Mouse (Mus musculus): ENCODE results near the gene Slc4a1. TPM values are rescaled to one million over a fixed set of nuclear protein-coding genes. Genes with fewer than 3 reads are reported as not detected.

The Slc4a1 gene
- total and polyA plus RNA-seq, 3 experiments, result 0.42 to 10.3 (median 4.4) TPM

DNA sequence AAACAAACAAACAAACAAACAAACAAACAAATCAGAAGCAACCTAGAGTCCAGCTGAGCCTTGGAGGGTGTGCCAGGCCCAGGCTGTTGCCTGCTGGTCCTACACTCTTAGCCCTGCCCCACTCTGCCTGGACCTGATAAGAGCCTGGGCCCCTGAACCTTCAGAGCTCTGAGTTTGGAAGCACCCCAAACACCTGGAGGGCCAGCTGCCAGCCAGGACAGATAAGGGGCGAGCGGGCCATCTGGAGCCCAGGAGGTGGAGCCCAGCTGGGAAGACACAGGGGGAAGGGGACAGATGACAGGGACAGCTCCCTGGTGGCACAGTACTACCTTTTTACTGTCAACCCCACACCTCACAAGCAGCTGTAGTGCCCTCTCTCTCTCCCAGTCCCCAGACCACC is 2.4 kb downstream of the Slc4a1 start:
- intact Hi-C loops (cut with DNase I), result no loop called here
- WGBS, result 19% methylated on average over 2 of the region's 2 CpGs
- TF ChIP-seq POLR2A (IDR thresholded peaks at IDR 0.05; ENCODE audit: insufficient read depth, low read depth, low read length), result no peak
- no peak for TF ChIP-seq CTCF (IDR thresholded peaks at IDR 0.05)
- TF ChIP-seq EP300 (IDR thresholded peaks at IDR 0.05; ENCODE audit: insufficient read depth, low read depth, low read length), result no peak
- no peak overlapping the region for H3K9ac ChIP-seq (ENCODE audit: low read depth, low read length)
- DNase-seq, result no peak
- no peaks in the 10 kb centered on the region for H3K27me3 ChIP-seq (ENCODE audit: control insufficient read depth, insufficient read depth, low read length)
- no peak overlapping the region for H3K27ac ChIP-seq
- no peak overlapping the region for H3K4me3 ChIP-seq
- no peaks in the 10 kb centered on the region for H3K79me2 ChIP-seq (replicated peaks; ENCODE audit: control insufficient read depth, insufficient read depth, low read length)
- H3K36me3 ChIP-seq (ENCODE audit: control insufficient read depth, insufficient read depth, low read length), result no peaks in the 10 kb centered on the region
- no peaks in the 10 kb centered on the region for H3K4me1 ChIP-seq (ENCODE audit: control insufficient read depth, insufficient read depth, low read length)

GRCm38 (mm10) chr11:102361776-102362495 is 4.1 kb downstream of the Slc4a1 start:
- DNase-seq, result no peak
- Histone ChIP-seq H3K79me2 (replicated peaks; ENCODE audit: control insufficient read depth, insufficient read depth, low read length) (no peaks in the 10 kb centered on the region), H3K9ac (ENCODE audit: low read depth, low read length) (no peak overlapping the region), H3K27me3 (ENCODE audit: control insufficient read depth, insufficient read depth, low read length) (no peaks in the 10 kb centered on the region), H3K4me1 (ENCODE audit: control insufficient read depth, insufficient read depth, low read length) (no peaks in the 10 kb centered on the region), H3K27ac (no peak overlapping the region), H3K36me3 (ENCODE audit: control insufficient read depth, insufficient read depth, low read length) (no peaks in the 10 kb centered on the region), H3K4me3 (no peak overlapping the region)
- intact Hi-C loops (cut with DNase I), result no loop called here
- whole genome bisulfite sequencing, result 80% methylated on average over 8 of the region's 8 CpGs
- TF ChIP-seq CTCF (IDR thresholded peaks at IDR 0.05) (no peak), EP300 (IDR thresholded peaks at IDR 0.05; ENCODE audit: insufficient read depth, low read depth, low read length) (no peak), POLR2A (IDR thresholded peaks at IDR 0.05; ENCODE audit: insufficient read depth, low read depth, low read length) (no peak)

DNA sequence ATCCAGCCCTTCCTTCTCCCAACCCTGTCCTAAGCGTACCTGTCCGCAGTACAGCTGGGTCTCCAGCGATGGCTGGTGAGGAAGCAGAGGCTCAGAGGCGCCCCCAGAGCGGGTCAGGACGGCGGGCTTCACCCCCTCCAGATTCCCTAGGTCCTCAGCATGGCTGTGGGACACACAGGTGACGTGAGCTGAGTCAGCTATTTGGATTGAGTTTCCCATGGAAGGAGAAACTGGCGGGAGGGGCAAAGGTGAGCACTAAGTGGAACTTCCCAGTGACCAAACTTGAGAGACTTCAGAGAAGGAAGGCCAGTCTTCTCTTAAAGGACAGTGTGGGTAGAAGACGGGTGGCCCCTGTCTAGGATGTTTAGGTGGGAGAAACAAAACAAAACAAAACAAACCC is 7.6 kb downstream of the Slc4a1 start:
- Histone ChIP-seq H3K4me3 (no peak overlapping the region), H3K27me3 (ENCODE audit: control insufficient read depth, insufficient read depth, low read length) (no peaks in the 10 kb centered on the region), H3K27ac (no peak overlapping the region), H3K79me2 (replicated peaks; ENCODE audit: control insufficient read depth, insufficient read depth, low read length) (no peaks in the 10 kb centered on the region), H3K9ac (ENCODE audit: low read depth, low read length) (no peak overlapping the region), H3K36me3 (ENCODE audit: control insufficient read depth, insufficient read depth, low read length) (no peaks in the 10 kb centered on the region), H3K4me1 (ENCODE audit: control insufficient read depth, insufficient read depth, low read length) (no peaks in the 10 kb centered on the region)
- intact Hi-C loops (cut with DNase I), result no loop called here
- WGBS, result 69% methylated on average over 10 of the region's 10 CpGs
- TF ChIP-seq CTCF (IDR thresholded peaks at IDR 0.05), result no peak
- TF ChIP-seq EP300 (IDR thresholded peaks at IDR 0.05; ENCODE audit: insufficient read depth, low read depth, low read length), result no peak
- no peak for TF ChIP-seq POLR2A (IDR thresholded peaks at IDR 0.05; ENCODE audit: insufficient read depth, low read depth, low read length)
- no peak for DNase-seq

DNA sequence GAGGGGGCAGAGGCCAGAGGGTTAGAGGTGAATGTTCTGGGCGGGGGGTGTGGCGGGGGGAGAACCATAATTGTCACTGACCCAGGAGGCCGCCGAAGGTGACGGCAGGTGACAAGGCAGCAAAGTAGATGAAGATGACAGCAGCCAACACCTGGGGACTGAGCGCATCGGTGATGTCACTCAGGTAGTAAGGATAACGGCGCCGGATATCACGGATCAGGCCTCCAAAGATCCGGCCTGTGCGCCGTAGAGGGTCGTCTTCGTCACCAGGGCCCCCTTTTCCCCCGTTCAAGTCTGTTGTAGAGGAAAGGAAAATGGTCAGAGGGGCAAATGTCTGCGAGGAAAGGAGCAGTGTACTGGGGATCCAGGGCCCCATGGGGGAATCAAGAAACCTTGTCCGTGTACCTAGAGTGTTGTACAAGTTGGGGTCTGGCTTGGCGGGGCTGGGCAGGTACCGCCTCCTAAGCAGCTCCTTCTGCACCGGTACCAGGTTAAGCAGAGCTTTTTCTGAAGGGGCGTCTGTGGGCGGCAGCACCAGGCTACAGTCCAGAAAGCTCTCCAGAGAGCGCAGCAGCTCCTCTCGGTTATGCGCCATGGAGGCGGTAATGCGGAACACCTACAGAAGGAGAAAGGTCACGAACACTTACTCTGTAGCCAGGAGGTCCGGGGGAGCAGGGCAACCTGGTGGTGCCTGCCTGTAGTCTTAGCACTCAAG is 9.2 kb downstream of the Slc4a1 start:
- no peak overlapping the region for H3K9ac ChIP-seq (ENCODE audit: low read depth, low read length)
- no peaks in the 10 kb centered on the region for H3K36me3 ChIP-seq (ENCODE audit: control insufficient read depth, insufficient read depth, low read length)
- no peaks in the 10 kb centered on the region for H3K4me1 ChIP-seq (ENCODE audit: control insufficient read depth, insufficient read depth, low read length)
- no peak overlapping the region for H3K4me3 ChIP-seq
- DNase-seq, result no peak
- no peaks in the 10 kb centered on the region for H3K79me2 ChIP-seq (replicated peaks; ENCODE audit: control insufficient read depth, insufficient read depth, low read length)
- 57% methylated on average over 31 of the region's 31 CpGs for WGBS
- H3K27ac ChIP-seq, result no peak overlapping the region
- H3K27me3 ChIP-seq (ENCODE audit: control insufficient read depth, insufficient read depth, low read length), result no peaks in the 10 kb centered on the region
- TF ChIP-seq POLR2A (IDR thresholded peaks at IDR 0.05; ENCODE audit: insufficient read depth, low read depth, low read length) (no peak), EP300 (IDR thresholded peaks at IDR 0.05; ENCODE audit: insufficient read depth, low read depth, low read length) (no peak), CTCF (IDR thresholded peaks at IDR 0.05) (no peak)
- intact Hi-C loops (cut with DNase I), result no loop called here

- H3K36me3 ChIP-seq (ENCODE audit: control insufficient read depth, insufficient read depth, low read length), result no peaks in the 10 kb centered on the region
- H3K79me2 ChIP-seq (replicated peaks; ENCODE audit: control insufficient read depth, insufficient read depth, low read length), result no peaks in the 10 kb centered on the region
- H3K9ac ChIP-seq (ENCODE audit: low read depth, low read length), result no peak overlapping the region
- no peak for DNase-seq
- no peaks in the 10 kb centered on the region for H3K4me1 ChIP-seq (ENCODE audit: control insufficient read depth, insufficient read depth, low read length)
- TF ChIP-seq POLR2A (IDR thresholded peaks at IDR 0.05; ENCODE audit: insufficient read depth, low read depth, low read length), result no peak
- no peak for TF ChIP-seq EP300 (IDR thresholded peaks at IDR 0.05; ENCODE audit: insufficient read depth, low read depth, low read length)
- no peak for TF ChIP-seq CTCF (IDR thresholded peaks at IDR 0.05)
- intact Hi-C loops (cut with DNase I), result no loop called here
- no peak overlapping the region for H3K27ac ChIP-seq
- WGBS, result 77% methylated on average over 12 of the region's 12 CpGs
- H3K4me3 ChIP-seq, result no peak overlapping the region
- H3K27me3 ChIP-seq (ENCODE audit: control insufficient read depth, insufficient read depth, low read length), result no peaks in the 10 kb centered on the region
Measured at GRCm38 (mm10) chr11:102356190-102356589, 9.8 kb downstream of the Slc4a1 start.

GRCm38 (mm10) chr11:102355501-102355900 is 10.5 kb downstream of the Slc4a1 start:
- no peak for DNase-seq
- intact Hi-C loops (cut with DNase I), result no loop called here
- 62% methylated on average over 3 of the region's 3 CpGs for WGBS

More at GRCm38 (mm10) chr11:102355501-102355900, 10.5 kb downstream of the Slc4a1 start:
- no peaks in the 10 kb centered on the region for H3K79me2 ChIP-seq (replicated peaks; ENCODE audit: control insufficient read depth, insufficient read depth, low read length)
- no peak overlapping the region for H3K27ac ChIP-seq
- H3K27me3 ChIP-seq (ENCODE audit: control insufficient read depth, insufficient read depth, low read length), result no peaks in the 10 kb centered on the region
- no peak overlapping the region for H3K4me3 ChIP-seq
- TF ChIP-seq CTCF (IDR thresholded peaks at IDR 0.05), result no peak
- no peaks in the 10 kb centered on the region for H3K4me1 ChIP-seq (ENCODE audit: control insufficient read depth, insufficient read depth, low read length)
- no peak overlapping the region for H3K9ac ChIP-seq (ENCODE audit: low read depth, low read length)
- no peaks in the 10 kb centered on the region for H3K36me3 ChIP-seq (ENCODE audit: control insufficient read depth, insufficient read depth, low read length)

Data from heart, adult 2 months (tissue).